Mouse (Mus musculus): ENCODE results near the gene Gm21783. TPM values are rescaled to one million over a fixed set of nuclear protein-coding genes. Genes with fewer than 3 reads are reported as not detected.
"Not testable (repeated sequence)": the region's sequence is repeated elsewhere in the genome, so short reads cannot be mapped to it uniquely, and the experiment has no call there.

Gm21783 gene
- total RNA-seq (2015; ENCODE audit: low replicate concordance) = not detected in 2 replicates
- not detected in 2 replicates for total RNA-seq (2017; ENCODE audit: low replicate concordance)

DNA sequence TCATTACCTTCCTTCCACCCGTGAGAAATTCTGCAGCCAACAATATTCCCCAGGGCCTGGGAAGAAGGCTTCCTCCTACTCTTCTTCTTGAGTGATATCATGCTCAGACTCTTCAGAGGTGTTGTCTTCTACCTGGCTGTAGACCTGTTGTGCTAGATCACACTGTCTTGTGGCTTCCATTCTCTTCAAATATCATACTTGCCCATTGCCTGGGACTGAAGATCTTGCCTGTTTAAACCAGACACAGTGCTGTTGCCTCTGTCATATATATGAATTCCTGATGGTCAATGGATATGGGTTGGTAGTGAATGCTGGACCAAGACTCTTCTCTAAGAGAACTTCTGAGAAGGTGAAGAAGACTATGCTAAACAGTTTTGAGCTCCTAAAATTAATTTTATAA, at the start of gene Gm21783:
TSS of gene Gm21783 (minus strand) at position 101 of the 400 bp plus-strand sequence.
- not testable (repeated sequence) for ATAC-seq (replicated peaks; ENCODE audit: low FRiP score, poor library complexity, severe bottlenecking)
